Comparison of ENCODE assay signal across 21 mouse cellular contexts in the genomic region with DNA sequence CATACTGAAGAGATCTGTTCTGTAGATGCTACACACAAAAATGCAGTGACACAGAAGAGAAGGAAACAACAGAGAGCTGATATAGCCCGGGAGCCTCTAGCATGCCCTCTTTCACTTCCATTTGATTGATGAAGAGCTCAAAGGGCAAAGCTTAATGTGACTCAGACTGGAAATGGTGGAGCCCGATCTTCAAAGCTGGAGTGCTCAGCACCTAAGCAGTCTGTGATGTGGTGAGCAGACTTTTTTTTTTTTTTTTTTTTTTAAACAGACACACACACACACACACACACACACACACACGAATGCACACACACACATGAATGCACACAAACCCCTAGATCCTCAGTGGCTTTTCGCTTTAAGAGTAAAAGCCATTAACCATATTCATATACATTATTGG.
DNase-seq lines count a peak whose midpoint lies in the region; ATAC-seq lines count a peak whose summit lies in the region.
"Had no signal": no experiment of that assay in that cellular context is flagged by ENCODE, and none has a peak within 500 bp of the region (broad histone marks: within the 10 kb centered on the region; RNA-seq: fewer than 3 reads in every experiment).

No protein-coding gene starts in this region.

- peak; percentile 95 for ATAC-seq in activated CD4-positive, CD25-positive, alpha-beta regulatory T cell, adult 4 months
- ATAC-seq in neutrophil, adult 5-6 weeks (ENCODE audit: extremely low read depth, insufficient number of reproducible peaks, low FRiP score, poor library complexity, severe bottlenecking), result 0 out of 2 replicates have a peak, but pooled peaks have one; percentile 36
- ATAC-seq: forebrain, embryonic 14.5 days had no signal

- DNase-seq in embryo, embryonic 10 days (ENCODE audit: low spot score), result peak; percentile 24
- no peak for DNase-seq in embryo, embryonic 9.5 days (ENCODE audit: extremely low spot score)
- peak; percentile 11 to 24 for DNase-seq in thymus, postnatal 36 days
- no peak for DNase-seq in layer of hippocampus, adult 18-20 months (ENCODE audit: low spot score in 2 of 2)
- no peak for DNase-seq in yolk sac, embryonic 10.5 days (ENCODE audit: low spot score)
- no peak for DNase-seq in retina, embryonic 14.5 days (ENCODE audit: low spot score)
- DNase-seq: adrenal gland, postnatal 36 days; cerebellum, adult 18-20 months; cerebellum, postnatal 14 days; gastrocnemius, postnatal 14 days; heart, adult 18-20 months; heart, postnatal 36 days; kidney, adult 11 months; kidney, postnatal 36 days; layer of hippocampus, adult 9-11 months; lung, embryonic 14.5 days; lung, postnatal 14 days; right cerebral cortex, postnatal 25 days had no signal

Comparison
In these comparisons a context has a peak if more than half of its experiments do, and no peak if none do; other contexts are left out.
1. DNase-seq: peak in embryo, embryonic 10 days (single experiment) and thymus, postnatal 36 days (2 of 2); none in embryo, embryonic 9.5 days (single experiment), layer of hippocampus, adult 18-20 months (0 of 2), yolk sac, embryonic 10.5 days (single experiment) and retina, embryonic 14.5 days (single experiment).